Mouse (Mus musculus): ENCODE measurements at regions not wholly inside any gene's neighbourhood (a gene's known extent, or its start where the extent isn't known, plus 50 kb on each side); places are given as distances from the start of the nearest gene placed in this dataset.

DNA sequence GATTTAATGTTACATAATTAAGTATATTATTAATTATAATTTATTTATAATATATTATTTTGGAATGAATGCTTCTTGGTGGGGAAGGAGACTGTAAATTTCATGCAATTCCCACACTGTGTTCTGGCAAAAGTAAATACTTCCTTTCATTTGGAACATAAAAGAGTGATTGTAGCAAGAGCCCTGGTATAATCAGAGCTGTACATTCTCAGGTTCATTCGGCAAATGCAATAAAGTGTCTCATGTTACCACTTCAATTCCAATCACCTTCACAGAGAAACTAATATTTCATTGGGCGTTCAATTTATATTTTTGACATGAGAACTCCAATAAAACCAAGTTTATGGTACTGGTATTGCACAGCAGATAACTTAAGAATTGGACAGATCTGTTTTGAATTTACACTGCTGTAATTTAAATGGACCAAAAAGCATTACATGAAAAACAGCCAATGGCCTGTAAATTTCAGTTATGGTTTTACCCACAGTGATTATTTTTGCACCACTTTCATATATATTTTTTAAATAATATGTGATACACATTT, 569.0 kb downstream of the Pcdh7 start:
- DNase-seq (ENCODE audit: low read depth, low spot score): no peak

DNA sequence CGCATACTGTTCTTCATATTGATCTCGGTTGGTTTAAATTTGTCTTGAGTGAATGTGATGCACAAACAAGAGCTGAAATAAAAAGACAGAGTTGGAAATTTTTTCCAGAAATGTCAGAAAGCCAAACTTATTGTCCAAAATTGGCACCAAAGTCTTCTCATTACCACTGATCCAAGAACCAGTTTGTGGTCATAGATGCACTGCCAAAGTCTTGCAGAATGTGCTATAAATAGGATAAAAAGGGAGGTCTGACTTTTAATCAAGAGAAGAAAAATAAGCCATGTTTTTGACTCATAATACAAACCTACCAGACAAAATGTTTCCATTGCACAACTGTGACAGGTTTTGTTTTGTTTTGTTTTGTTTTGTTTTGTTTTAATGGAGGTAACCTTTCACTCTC, 573.5 kb downstream of the Pcdh7 start:
- no peak for DNase-seq (ENCODE audit: low read depth, low spot score)

DNA sequence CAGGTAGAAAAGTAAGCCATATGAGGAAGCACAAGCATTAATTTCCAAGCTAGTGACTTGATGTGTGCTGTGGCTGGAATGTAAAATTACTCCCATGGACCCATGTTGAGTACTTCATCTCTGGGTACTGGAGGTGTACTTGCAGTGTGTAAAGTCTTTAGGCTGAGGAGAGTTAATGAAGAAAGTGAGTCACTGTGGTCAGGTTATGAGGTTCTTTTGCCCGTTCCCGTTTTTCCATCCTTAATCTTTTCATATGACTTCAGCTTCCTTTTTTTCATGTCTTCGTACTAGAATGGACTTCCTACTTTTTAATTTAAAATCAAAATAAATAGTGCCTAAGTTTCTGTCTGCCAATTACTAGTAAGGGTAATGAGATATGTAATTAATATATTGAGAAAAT, 577.1 kb downstream of the Pcdh7 start:
- DNase-seq (ENCODE audit: low read depth, low spot score): no peak

DNA sequence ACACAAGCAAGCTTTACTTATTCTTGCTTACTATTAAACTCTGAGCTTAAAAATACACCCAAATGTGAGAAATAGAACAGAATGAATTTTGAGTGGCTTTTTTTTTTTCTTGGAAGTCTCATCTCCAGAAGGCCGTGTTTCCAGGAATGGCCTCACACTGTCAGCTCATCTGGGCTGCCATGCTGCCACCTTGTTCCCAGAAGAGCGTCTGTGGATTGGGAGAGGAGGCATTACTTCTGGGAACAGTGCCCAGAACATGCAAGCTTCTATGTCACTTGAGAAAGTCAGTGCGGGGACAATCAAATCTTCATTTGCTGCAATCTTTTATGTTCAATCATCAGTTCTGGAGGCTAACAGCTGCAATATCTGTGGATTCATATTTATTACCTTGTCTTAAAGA, 613.6 kb downstream of the Pcdh7 start:
- DNase-seq (ENCODE audit: low read depth, low spot score): peak; percentile 10
